Comparison of ENCODE assay signal across 9 mouse cellular contexts in genomic region chr2:28446515-28447314, GRCm38 (mm10). TPM values are rescaled to one million over a fixed set of nuclear protein-coding genes. Genes with fewer than 3 reads are reported as not detected.
DNase-seq lines count a peak whose midpoint lies in the region; ATAC-seq and TF ChIP-seq lines count a peak whose summit lies in the region.
"Had no signal": no experiment of that assay in that cellular context is flagged by ENCODE, and none has a peak within 500 bp of the region (broad histone marks: within the 10 kb centered on the region; RNA-seq: fewer than 3 reads in every experiment).

Gene Ppp1r26, plus strand, starts transcription at chr2:28446800.

- H3K9me3 ChIP-seq in megakaryocyte, embryonic 14.5 days = peaks cover 15% of the 10 kb centered on the region
- no peaks in the 10 kb centered on the region for H3K9me3 ChIP-seq in heart, embryonic 11.5 days (replicated peaks; ENCODE audit: control insufficient read depth, low read length)
- no peaks in the 10 kb centered on the region for H3K9me3 ChIP-seq in kidney, embryonic 15.5 days (replicated peaks)
- no peaks in the 10 kb centered on the region for H3K9me3 ChIP-seq in liver, embryonic 13.5 days (replicated peaks)

- H3K4me3 ChIP-seq in megakaryocyte, embryonic 14.5 days (replicated peaks) = peak within 1 kb of the TSS; percentile 85
- peak within 1 kb of the TSS; percentile 72 for H3K4me3 ChIP-seq in heart, embryonic 11.5 days (ENCODE audit: low read depth, low read length)
- peak within 1 kb of the TSS; percentile 79 for H3K4me3 ChIP-seq in kidney, embryonic 15.5 days (replicated peaks)
- peak within 1 kb of the TSS; percentile 60 for H3K4me3 ChIP-seq in liver, embryonic 13.5 days (replicated peaks)
- peak within 1 kb of the TSS; percentile 84 for H3K4me3 ChIP-seq in olfactory bulb, adult 2 months (ENCODE audit: insufficient read depth, low read depth, low read length)

- H3K36me3 ChIP-seq in megakaryocyte, embryonic 14.5 days (replicated peaks; ENCODE audit: low read length) = no peaks in the 10 kb centered on the region
- no peaks in the 10 kb centered on the region for H3K36me3 ChIP-seq in heart, embryonic 11.5 days (ENCODE audit: control insufficient read depth, insufficient read depth, low read length)
- H3K36me3 ChIP-seq in kidney, embryonic 15.5 days = peaks cover 23% of the 10 kb centered on the region
- no peaks in the 10 kb centered on the region for H3K36me3 ChIP-seq in liver, embryonic 13.5 days

- 1% methylated on average over 86 of the region's 118 CpGs for WGBS in heart, embryonic 11.5 days (ENCODE audit: insufficient replicate concordance)
- WGBS in kidney, embryonic 15.5 days = under 1% methylated on average over 85 of the region's 118 CpGs
- WGBS in liver, embryonic 13.5 days (ENCODE audit: insufficient replicate concordance) = 1% methylated on average over 56 of the region's 118 CpGs
- WGBS in olfactory bulb, adult 2 months = under 1% methylated on average over 107 of the region's 118 CpGs

- H3K27ac ChIP-seq in heart, embryonic 11.5 days (ENCODE audit: low read depth, low read length) = no peak within 1 kb of the TSS
- H3K27ac ChIP-seq in kidney, embryonic 15.5 days = peak within 1 kb of the TSS; percentile 82
- H3K27ac ChIP-seq in liver, embryonic 13.5 days = no peak within 1 kb of the TSS
- H3K27ac ChIP-seq in olfactory bulb, adult 2 months (ENCODE audit: insufficient read depth, low read depth, low read length) = no peak within 1 kb of the TSS
- H3K27ac ChIP-seq: macrophage had no signal

- ATAC-seq in megakaryocyte, adult 5-6 weeks (ENCODE audit: poor library complexity, severe bottlenecking) = no peak
- peak; percentile 49; the same call in 1 of the 2 replicates for ATAC-seq in heart, embryonic 11.5 days (replicated peaks; ENCODE audit: insufficient number of reproducible peaks, low FRiP score, low TSS enrichment)
- ATAC-seq in kidney, embryonic 15.5 days (replicated peaks; ENCODE audit: low FRiP score) = peak; percentile 70
- ATAC-seq in liver, embryonic 13.5 days (ENCODE audit: low read depth) = no peak

- H3K27me3 ChIP-seq in megakaryocyte, embryonic 14.5 days (replicated peaks) = peaks cover 80% of the 10 kb centered on the region
- peaks cover 16% of the 10 kb centered on the region for H3K27me3 ChIP-seq in heart, embryonic 11.5 days (ENCODE audit: control insufficient read depth, insufficient read depth, low read length)
- H3K27me3 ChIP-seq in kidney, embryonic 15.5 days = no peaks in the 10 kb centered on the region
- peaks cover 48% of the 10 kb centered on the region for H3K27me3 ChIP-seq in liver, embryonic 13.5 days

- DNase-seq in cerebellum, postnatal 36 days = peak; percentile 47 to 53
- no peak for DNase-seq in liver, embryonic 13.5 days
- DNase-seq in adipocyte (ENCODE audit: low spot score) = no peak

- H3K4me2 ChIP-seq in heart, embryonic 11.5 days = peak within 1 kb of the TSS; percentile 76
- H3K4me2 ChIP-seq in kidney, embryonic 15.5 days = peak within 1 kb of the TSS; percentile 97
- H3K4me2 ChIP-seq in liver, embryonic 13.5 days = peak within 1 kb of the TSS; percentile 72

- peaks cover 14% of the 10 kb centered on the region for H3K4me1 ChIP-seq in megakaryocyte, embryonic 14.5 days
- no peaks in the 10 kb centered on the region for H3K4me1 ChIP-seq in heart, embryonic 11.5 days (ENCODE audit: control insufficient read depth, insufficient read depth, low read length)
- peaks cover 16% of the 10 kb centered on the region for H3K4me1 ChIP-seq in kidney, embryonic 15.5 days
- no peaks in the 10 kb centered on the region for H3K4me1 ChIP-seq in liver, embryonic 13.5 days (replicated peaks)
- H3K4me1 ChIP-seq in olfactory bulb, adult 2 months (ENCODE audit: control insufficient read depth, insufficient read depth, low read length) = peaks cover 11% of the 10 kb centered on the region

- TF ChIP-seq CTCF in olfactory bulb, adult 2 months (IDR thresholded peaks at IDR 0.05; ENCODE audit: insufficient read depth, low read depth, low read length) = no peak

- peak within 1 kb of the TSS; percentile 76 for H3K9ac ChIP-seq in heart, embryonic 11.5 days (ENCODE audit: low read depth, low read length)
- peak within 1 kb of the TSS; percentile 80 for H3K9ac ChIP-seq in kidney, embryonic 15.5 days
- H3K9ac ChIP-seq in liver, embryonic 13.5 days = peak within 1 kb of the TSS; percentile 47

- no peak; the same call in 1 of the 2 replicates for TF ChIP-seq POLR2A in olfactory bulb, adult 2 months (IDR thresholded peaks at IDR 0.05; ENCODE audit: insufficient read depth, low read depth, low read length)

RNA-seq across cellular contexts. Expression of gene Ppp1r26, which starts in this region (rescaled TPM):
- polyA plus RNA-seq in megakaryocyte, embryonic 14.5 days (2012; ENCODE audit: insufficient read depth, low replicate concordance) = not detected in 2 replicates
- 0.21 and 0.29 TPM in 2 replicates for total RNA-seq in megakaryocyte, adult 5-6 weeks (2015)
- total RNA-seq in megakaryocyte, adult 5-6 weeks (2017) = 0.37 and 0.40 TPM in 2 replicates
- polyA plus RNA-seq in heart, embryonic 11.5 days (2014; fragmentation: Nextera tagmentation; extraction: Ambion mirVana) = 2.3 and 3.1 TPM in 2 replicates
- 5.4 and 6.0 TPM in 2 replicates for polyA plus RNA-seq in kidney, embryonic 15.5 days (2015; fragmentation: Nextera tagmentation; extraction: Ambion mirVana)
- polyA plus RNA-seq in liver, embryonic 13.5 days (2015; fragmentation: Nextera tagmentation; extraction: Ambion mirVana) = 0.16 and 0.19 TPM in 2 replicates
- polyA plus RNA-seq in olfactory bulb, adult 2 months (2012; ENCODE audit: insufficient read depth, insufficient read length, low replicate concordance, missing spikeins) = not detected in 2 replicates

Comparison
In these comparisons a context has a peak if more than half of its experiments do, and no peak if none do; other contexts are left out.
1. ATAC-seq: peak in heart, embryonic 11.5 days (single experiment) and kidney, embryonic 15.5 days (single experiment); none in megakaryocyte, adult 5-6 weeks (single experiment) and liver, embryonic 13.5 days (single experiment).
2. DNase-seq: peak in cerebellum, postnatal 36 days (2 of 2); none in liver, embryonic 13.5 days (single experiment) and adipocyte (single experiment).
3. Peak in every context shown above with its lines, with median percentiles within 50 percentile points of each other: H3K4me3 ChIP-seq, H3K4me2 ChIP-seq and H3K9ac ChIP-seq.